Mouse (Mus musculus): ENCODE measurements at regions not wholly inside any gene's neighbourhood (a gene's known extent, or its start where the extent isn't known, plus 50 kb on each side); places are given as distances from the start of the nearest gene placed in this dataset.

DNA sequence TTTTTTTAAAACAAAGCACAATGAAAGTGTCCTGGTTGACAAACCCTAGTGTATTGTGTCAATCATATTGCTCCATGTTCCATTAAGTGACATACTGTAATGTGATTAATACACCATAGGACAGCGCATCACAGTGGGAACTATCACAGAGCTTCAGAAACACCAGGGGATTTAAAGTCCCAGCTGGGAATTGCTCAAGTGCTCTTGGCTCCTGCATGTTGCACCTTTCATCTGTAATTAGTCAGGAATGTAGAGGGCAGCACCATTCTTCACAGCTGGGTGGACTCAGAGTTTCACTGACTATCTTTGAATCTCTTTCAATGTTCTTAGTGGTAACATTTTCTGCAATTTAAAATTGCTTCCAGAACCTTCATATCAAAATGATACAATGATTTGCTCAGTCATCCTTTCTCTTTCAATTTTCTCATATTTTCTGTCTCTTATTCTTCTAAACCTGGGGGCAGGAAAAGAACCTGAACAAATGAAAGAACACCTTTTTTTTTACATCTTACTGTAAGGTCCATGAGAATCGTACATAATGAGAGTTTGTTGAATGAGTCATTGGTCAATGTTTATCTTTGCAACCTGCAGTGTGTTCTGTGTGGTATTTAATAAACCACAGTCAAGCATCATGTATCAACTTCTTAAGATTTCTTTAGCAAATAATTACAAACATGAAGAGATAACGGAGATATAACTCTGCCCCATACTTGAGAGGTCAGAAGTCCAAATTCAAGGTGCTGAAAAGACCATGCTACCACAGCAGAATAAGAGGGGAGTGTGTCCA is 333.0 kb downstream of the Etaa1 start:
- no peak for DNase-seq (ENCODE audit: low spot score in 2 of 2)

GRCm38 (mm10) chr11:17629541-17630171 is 324.0 kb downstream of the Etaa1 start:
- no peak for DNase-seq (ENCODE audit: low spot score in 2 of 2)

GRCm38 (mm10) chr11:17630172-17630553 is 323.5 kb downstream of the Etaa1 start:
- no peak for DNase-seq (ENCODE audit: low spot score in 2 of 2)

- DNase-seq (ENCODE audit: low spot score in 2 of 2), result no peak
These were observed 316.5 kb downstream of the Etaa1 start for GRCm38 (mm10) chr11:17637158-17637557.

- no peak for DNase-seq (ENCODE audit: low spot score in 2 of 2)
These were observed 313.8 kb downstream of the Etaa1 start for GRCm38 (mm10) chr11:17639922-17640321.

DNA sequence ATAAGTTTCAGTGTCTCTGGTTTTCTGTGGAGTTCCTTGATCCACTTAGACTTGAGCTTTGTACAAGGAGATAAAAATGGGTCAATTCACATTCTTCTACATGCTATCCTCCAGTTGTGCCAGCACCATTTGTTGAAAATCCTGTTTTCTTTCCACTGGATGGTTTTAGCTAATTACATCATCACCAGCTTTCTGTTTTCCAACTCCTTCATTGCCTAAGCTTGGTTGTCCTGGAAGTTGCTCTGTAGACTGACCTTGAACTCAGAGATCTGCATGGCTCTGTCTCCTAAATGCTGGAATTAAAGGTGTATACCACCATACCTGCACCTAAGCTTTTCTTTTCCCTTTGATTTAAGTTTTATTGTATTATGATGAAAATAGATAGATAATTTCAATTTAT is 306.2 kb downstream of the Etaa1 start:
- no peak for DNase-seq (ENCODE audit: low spot score in 2 of 2)

- no peak for DNase-seq (ENCODE audit: low spot score in 2 of 2)
These were observed 302.1 kb downstream of the Etaa1 start for GRCm38 (mm10) chr11:17651389-17652156.

DNA sequence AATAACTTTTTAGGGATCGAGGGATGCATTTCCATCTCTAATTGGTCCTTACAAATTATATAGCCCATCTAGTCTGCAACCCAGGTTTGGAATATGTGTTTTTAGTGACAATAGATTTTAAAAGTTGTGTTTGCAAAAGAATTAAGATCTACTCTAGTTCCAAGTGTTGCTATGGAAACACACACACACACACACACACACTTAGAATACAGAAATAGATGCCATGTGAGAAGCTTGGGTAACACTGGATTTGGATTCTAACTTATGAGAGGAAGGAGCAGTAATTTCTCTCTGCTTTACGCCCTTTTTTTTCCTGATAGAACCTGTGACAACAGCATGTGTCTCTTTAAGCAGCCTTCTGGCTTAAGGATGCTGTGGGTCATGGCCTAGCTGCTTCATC is 297.8 kb downstream of the Etaa1 start:
- no peak for DNase-seq (ENCODE audit: low spot score in 2 of 2)

DNA sequence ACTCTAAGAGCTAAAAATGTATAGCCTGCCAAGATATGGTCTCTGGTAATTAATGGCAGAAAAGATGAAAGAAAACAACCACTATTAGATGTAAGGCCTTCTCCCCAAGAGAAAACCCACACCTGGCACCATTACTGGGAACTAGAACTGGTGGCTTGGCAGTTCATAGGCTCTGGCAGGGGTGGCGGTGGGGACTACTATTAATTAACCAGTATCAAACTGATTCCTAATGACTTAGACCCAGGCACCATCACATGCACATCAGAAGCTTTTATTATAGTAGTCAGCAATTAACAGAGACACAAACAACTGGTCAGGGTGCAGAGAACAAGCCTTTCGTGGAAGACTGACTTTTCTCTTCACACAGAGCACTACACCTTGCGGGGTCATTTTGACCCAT is 296.0 kb downstream of the Etaa1 start:
- no peak for DNase-seq (ENCODE audit: low spot score in 2 of 2)

GRCm38 (mm10) chr11:17658289-17658688 is 295.4 kb downstream of the Etaa1 start:
- DNase-seq (ENCODE audit: low spot score in 2 of 2), result no peak

- DNase-seq (ENCODE audit: low spot score in 2 of 2), result no peak
These were observed 295.0 kb downstream of the Etaa1 start for GRCm38 (mm10) chr11:17658717-17659116.

GRCm38 (mm10) chr11:17663893-17664292 is 289.8 kb downstream of the Etaa1 start:
- no peak for DNase-seq (ENCODE audit: low spot score in 2 of 2)

GRCm38 (mm10) chr11:17665624-17666552 is 287.8 kb downstream of the Etaa1 start:
- no peak for DNase-seq (ENCODE audit: low spot score in 2 of 2)

DNA sequence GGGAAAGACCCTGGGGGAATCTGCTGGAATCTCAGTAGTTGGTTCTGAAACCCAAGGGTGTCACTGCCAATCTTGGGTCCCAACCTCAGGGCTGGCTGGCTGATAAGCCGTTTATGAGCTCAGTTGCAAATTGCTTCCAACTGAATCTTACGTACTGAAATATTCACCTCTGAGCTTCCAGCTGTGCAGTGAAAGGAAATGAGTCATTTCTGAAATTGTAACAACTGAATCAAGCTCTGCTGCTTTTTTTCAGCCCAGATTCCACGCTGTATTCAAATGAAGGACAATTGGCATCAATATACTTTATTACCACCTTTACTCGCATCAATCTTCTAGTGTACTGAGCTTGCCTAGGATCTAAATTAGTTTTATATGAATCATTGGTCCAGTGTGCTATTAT is 272.7 kb downstream of the Etaa1 start:
- DNase-seq (ENCODE audit: low spot score in 2 of 2), result no peak

DNA sequence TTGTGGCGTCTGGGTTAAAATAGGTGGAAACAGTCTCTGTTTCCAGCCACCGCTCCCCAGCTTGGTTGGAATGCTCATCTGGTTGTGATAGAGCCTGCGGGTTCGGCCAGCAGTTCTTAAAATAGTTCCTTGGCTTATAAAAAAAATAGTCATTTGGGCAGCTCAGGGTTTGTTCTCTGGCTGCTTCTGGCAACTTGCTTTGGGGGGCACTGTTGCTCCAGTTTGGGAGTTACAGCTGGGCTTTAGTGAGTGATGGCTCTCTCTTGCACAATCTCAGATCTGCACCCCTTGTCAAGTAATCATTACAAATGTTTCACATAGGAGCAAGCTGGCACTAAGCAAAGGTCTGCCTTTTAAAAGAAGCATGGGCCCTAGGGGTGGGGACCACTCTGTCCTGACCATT is 268.0 kb downstream of the Etaa1 start:
- peak in 1 of 2 experiments; percentile 37 for DNase-seq (ENCODE audit: low spot score in 2 of 2)

- no peak for DNase-seq (ENCODE audit: low spot score in 2 of 2)
These were observed 266.9 kb downstream of the Etaa1 start for GRCm38 (mm10) chr11:17686806-17687205.

DNA sequence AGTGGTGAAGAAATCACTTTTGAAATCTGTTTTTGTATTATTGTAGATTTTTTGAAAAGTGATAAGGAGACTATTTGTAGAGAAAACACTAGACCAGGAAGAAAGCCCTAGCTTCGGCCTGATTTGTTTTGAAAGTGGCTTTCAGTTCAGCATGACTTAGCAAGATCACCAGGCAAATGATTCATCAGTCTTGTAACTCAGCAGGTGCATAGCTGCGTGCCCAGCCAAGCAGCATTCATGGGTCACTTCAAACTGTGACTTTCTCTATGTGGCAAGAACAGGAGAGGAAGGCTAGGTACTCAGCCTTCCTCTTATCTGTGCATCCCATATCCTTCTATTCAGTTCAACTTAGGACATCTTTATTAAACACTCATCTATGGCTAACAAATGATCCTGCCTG is 259.5 kb downstream of the Etaa1 start:
- no peak for DNase-seq (ENCODE audit: low spot score in 2 of 2)

- DNase-seq (ENCODE audit: low spot score in 2 of 2), result no peak
These were observed 244.9 kb downstream of the Etaa1 start for GRCm38 (mm10) chr11:17708769-17709168.

DNA sequence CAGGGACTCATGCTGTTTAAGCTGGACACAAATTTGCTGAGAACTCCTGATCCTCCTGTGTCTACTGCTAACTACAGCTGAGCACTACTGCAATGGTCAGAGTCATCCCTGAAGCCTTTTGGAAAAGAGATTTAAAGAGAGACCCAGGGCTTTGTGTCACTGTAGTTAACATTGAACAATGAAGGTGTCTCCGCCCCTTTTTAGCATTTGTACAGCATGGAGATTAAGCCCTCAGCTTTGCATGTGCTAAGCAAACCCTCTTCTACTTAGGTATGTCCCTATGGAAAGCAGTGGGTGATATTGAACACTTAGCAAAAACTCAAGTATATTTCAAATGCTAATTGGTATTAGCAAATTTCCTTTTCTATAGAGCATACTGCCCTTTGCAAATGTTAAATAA is 231.6 kb downstream of the Etaa1 start:
- DNase-seq (ENCODE audit: low spot score in 2 of 2), result no peak

DNA sequence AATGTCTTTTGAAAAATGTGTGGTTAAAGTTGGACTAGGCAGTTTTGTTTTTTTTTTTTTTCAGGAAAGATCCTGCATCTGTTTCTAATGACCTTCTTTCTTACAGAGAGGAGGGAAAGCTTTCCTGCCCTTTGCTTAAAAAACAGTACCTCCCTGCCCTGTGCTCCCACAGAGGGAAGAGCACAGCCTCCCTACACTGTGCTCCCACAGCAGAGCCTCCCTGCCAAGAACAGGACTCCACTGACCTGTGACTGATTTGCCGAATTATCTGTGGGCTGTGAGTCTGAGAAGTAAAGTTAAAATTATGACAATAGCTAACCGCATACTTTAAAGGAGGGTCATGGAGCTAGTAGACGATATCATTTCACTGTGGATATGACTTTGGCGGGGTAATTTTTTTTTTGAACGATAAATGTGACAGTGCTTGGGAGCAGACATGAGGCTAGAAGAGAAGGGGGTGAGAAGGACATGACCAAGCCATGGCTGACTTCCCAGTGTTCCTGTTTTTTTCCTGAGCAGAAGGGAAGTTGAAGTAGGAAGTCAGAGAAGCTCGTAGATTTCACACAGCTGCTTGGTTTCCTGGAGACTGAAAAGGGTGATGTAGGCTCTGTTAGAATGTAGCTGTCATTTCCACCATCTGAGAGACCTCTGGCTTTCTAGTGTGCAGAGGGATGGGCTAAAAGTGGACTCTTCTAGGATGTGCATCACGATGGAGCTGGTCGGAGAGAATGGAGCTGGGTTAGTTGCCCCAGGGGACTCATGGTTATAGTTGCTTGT is 226.2 kb downstream of the Etaa1 start:
- DNase-seq (ENCODE audit: low spot score in 2 of 2), result no peak
